Mouse (Mus musculus): ENCODE data around the gene Gm17019.
"Not testable (repeated sequence)": the region's sequence is repeated elsewhere in the genome, so short reads cannot be mapped to it uniquely, and the experiment has no call there.

GRCm38 (mm10) chr5:15010639-15011582, 21.9 kb downstream of the Gm17019 start:
- not testable (repeated sequence) for TF ChIP-seq GATA1 (IDR thresholded peaks at IDR 0.05; ENCODE audit: borderline replicate concordance, low read length); FLI1 (IDR thresholded peaks at IDR 0.05; ENCODE audit: low read length)

Data from megakaryocyte, embryonic 14.5 days (primary cell).